Mouse (Mus musculus) lung, postnatal 10 days (tissue): Measurements from ENCODE around the gene Glycam1.
"Not testable (repeated sequence)": the region's sequence is repeated elsewhere in the genome, so short reads cannot be mapped to it uniquely, and the experiment has no call there.

Experiments used
- DNase-seq: peaks from one replicate; pipeline ENCODE4 v3.0.0; 2021

Glycam1 gene

DNA sequence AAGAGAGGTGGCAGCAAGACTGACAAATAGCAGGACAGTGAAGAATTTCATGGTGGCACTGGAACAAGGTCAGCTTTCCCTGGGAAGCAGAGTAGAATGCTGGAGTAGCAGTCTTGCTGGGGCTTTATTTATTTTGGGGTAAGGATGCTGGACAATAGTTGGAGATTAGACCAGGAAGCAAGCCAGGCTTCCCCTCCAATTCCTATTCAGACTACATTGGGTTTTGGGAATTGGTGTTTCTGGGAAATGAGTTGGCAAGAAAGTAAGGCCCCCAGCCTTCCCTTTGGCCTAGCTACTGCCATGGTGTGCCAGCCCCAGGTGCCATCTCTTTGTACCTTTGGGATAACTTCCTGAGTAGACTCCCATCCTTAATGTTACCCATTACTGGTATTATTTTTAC, at the start of gene Glycam1:
Glycam1 (minus strand) TSS at position 101 of the 400 bp plus-strand sequence.
- DNase-seq = no peak

GRCm38 (mm10) chr15:103604481-103604880, 39.6 kb upstream of the Glycam1 start:
- DNase-seq = no peak

DNA sequence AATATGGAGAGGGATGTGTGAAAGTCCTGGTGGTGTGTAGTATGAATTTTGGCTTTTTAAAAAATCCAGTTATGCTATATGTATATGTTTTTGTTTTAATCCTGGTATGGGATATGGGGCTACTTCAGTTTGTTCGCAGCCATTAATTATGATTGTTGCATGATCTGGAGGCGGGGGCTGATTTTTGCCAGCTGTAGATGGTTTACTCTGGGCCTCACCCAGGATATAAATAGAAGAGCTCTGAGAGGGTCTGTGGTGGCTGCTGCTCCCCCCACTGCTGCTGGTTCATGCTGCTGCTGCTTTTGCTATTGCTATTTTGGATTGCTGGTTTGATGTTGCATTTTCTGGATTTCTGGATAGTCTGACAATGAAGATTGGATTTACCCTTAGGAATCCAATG, 25.9 kb upstream of the Glycam1 start:
- DNase-seq = peak; percentile 26

DNA sequence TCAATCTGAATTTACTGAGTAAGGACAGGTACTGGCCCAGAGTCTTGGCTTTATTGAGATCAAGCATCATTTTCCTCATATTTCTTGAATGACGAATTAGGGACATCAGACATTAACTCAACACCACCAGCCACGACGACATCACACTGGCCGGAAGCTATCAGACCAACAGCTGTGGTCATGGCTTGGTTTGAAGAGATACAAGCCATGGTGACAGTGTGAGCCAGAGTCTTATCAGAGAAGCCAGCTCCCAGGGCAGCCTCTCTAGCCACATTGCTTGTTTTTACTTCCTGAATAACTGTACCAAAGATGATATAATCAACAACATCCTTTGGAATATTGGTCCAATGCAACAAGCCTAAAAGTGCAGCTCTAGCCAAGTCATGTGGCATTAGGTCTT, 22.9 kb upstream of the Glycam1 start:
- not testable (repeated sequence) for DNase-seq

DNA sequence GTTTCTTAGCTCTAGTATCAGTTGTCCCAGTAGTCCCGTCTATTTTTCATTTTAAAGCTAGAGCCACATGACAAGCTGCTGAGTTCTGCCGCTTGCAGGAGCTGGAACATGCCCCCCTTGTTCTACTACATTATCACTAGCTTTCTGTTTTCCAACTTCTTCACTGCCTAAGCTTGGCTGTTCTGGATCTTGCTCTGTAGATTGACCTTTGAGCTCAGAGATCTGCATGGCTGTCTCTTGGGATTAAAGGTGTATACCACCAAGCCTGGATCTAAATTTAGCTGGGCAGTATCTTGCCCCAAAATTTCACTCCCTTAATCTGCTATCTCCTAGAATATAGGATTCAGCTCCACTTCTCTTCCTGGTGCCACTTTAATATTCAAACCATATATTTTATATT, 21.0 kb upstream of the Glycam1 start:
- no peak for DNase-seq

GRCm38 (mm10) chr15:103552096-103552690, 12.7 kb downstream of the Glycam1 start:
- peak; percentile 72 for DNase-seq

DNA sequence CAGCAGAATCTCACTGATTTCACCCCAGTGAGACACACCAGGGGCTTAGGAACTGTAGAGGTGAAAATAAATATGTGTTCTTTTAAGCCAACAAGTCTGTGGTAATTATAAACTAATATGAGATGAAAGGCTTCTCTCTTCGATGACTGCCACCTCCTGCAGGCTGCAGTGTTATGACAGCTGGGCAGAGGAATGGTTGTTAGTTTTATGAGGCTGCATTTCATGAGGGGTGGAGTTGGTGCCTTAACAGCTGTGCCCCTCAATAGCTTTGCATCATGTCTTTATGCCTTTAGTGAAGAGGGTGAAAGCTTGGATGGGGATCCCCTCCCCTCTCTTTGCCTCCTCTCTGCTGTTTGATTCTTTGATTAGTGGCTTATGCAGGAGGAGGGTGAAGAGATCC, 13.8 kb downstream of the Glycam1 start:
- no peak for DNase-seq

DNA sequence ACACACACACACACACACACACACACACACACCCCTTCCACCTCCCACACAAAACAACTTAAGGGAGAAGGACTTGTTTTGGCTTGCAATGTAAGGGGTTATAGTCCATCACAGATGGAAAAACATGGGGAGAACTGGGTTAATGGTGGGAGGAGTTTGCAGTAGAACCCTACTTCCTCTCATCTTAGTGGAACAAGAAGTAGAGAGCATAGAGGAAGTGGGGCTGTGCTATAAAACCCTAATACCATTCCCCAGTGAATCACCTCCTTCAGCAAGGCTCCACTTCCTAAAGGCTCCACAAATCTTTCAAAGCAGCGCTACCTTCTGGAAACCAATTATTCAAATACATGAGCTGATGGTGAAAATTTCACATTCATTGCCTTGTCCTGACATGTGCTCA, 15.4 kb downstream of the Glycam1 start:
- no peak for DNase-seq

- no peak for DNase-seq
Observed at GRCm38 (mm10) chr15:103547983-103548382, 16.9 kb downstream of the Glycam1 start.

DNA sequence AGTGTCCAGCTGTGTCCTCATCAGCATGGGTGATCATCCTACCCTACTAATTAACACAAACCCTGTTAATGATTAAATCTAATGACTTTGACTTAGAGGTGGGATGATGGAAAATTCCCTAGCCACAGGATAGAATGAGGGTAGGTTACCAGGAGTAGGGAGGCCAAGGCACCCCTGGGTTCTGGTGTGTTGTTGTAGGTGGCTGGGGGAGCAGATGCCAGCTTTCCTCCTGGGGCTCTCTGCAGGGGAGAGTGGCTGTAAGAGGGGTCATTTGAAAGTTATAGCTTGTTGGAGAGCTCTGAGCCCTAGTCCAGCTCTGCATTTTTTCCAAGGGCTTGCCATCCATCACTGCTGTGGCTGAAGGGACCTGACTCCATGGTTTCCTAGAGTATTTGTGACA, 22.4 kb downstream of the Glycam1 start:
- DNase-seq = no peak

DNA sequence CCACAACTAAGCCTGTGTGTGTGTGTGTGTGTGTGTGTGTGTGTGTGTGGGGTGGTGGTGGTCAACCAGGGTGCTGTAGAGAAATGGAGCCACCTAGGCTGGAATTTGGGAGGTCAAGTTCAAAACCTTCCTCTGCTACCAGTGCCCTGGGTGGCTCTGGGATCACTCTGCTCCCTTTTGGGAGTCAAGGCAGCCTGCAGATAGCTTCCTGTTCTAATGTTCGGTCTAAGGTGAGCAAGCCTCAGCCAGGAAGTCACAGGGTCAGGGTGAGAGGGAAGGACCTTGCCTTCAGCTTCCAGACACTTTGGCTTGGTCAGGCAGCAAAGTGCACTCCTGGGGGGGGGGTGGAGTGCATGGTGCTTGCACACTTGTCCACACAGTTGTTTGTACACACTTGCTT, 24.2 kb downstream of the Glycam1 start:
- DNase-seq = no peak

DNA sequence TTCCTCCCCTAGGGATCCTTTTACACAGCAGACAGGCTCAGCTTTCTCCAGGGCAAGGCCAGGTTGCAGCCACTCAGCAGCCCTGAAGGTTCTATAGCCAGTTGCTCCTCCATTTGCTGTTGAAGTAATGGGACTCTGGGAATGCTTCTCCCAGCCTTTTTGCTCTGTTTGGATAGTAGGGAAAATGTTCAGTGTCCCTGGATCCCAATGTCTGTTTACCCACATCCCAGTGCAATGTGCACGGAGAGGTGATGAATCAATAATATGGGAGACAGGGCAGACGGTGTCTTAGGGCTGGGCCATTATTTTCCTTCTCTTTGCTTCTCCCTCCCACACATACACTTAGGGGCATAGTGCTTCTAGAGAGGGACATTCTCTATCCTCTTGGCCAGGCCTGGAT, 25.6 kb downstream of the Glycam1 start:
- no peak for DNase-seq

- DNase-seq = peak; percentile 48
Observed at GRCm38 (mm10) chr15:103537822-103538213, 27.1 kb downstream of the Glycam1 start, which contains the start of gene Ppp1r1a. Gene Ppp1r1a (minus strand): TSS chr15:103538003.

GRCm38 (mm10) chr15:103537011-103537821, 27.7 kb downstream of the Glycam1 start:
- peak; percentile 8 for DNase-seq

DNA sequence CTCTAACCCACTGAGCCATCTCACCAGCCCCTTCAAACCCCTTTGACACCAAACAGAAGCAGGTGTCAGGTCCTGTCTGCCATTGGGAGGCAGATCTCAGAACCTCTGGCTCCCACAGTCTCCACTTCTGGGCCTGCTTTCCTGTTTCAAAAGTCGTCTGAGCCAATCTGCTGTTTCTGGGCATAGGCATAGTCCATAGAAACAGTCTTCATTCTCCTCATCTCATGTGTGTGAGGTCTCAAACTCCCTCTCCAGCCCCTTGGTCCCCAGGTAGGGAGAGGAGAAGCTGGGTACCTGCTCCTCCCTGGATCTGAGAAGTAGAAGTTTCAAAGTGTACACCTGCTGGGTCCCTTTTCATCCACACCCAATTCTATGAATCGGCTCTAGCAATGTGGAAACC, 28.4 kb downstream of the Glycam1 start:
- DNase-seq = no peak

DNA sequence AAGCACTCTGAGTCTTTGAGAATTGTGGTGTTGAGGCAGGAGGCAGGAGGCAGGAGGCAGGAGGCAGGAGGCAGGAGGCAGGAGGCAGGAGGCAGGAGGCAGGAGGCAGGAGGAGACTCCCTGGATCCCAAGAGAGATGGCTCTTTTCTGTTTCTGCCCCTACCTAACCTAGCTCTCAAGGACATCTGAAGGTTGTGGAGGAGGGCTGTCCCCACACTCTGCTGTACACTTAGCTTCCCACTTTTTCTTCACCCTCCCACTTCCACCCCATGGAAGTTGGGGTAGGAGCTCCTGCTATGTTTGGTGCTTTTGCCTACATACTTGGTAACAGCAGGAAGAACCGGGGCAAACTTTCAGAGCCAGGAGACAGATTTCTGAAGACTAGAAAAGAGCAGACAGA, 29.1 kb downstream of the Glycam1 start:
- no peak for DNase-seq

DNA sequence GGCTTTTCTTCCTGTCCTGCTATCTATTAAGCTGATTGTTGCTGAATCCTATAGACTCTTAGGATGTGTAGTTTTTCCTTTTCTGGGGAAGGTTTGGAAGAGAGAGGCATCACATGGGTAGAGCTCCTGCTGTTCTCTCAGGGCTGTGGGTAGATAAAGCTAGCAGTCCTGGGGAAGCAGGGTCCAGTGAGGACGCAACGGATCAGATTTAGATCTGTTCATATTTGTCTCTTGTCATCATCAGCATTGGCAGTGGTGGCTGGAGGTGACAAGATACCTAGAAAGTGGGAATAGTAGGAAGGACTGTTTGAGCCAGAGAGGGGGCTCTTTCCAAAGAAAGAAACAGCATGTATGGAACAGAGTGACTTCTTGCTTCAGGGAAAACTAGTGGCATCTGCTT, 29.9 kb downstream of the Glycam1 start:
- DNase-seq = no peak

DNA sequence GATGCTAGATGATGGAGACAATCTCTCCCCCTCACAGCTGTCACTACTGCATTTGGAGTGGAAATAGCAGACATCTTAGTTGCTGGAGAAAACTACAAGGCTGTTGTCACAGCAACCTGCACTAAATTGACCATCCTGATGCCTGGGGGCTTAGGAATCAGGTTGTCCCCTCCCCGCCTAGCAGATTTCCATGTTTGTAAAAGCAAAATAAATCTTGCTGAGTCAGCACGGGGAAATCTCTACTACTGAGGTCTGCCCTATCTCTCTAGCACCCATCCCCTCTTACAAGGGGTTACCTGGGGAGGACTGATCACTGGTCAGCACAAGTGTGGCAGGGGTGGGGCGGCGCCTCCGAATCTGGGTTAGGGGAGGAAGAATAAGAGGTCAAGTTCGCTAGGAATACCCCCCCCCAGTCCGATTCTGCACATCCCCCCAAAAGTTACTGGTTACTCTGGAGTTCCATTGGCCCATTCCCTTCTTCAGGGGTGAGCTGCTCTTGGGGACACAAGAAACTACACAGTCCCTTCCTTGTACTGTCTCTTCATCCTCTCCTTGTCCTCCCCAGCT, 30.7 kb downstream of the Glycam1 start:
- no peak for DNase-seq

DNA sequence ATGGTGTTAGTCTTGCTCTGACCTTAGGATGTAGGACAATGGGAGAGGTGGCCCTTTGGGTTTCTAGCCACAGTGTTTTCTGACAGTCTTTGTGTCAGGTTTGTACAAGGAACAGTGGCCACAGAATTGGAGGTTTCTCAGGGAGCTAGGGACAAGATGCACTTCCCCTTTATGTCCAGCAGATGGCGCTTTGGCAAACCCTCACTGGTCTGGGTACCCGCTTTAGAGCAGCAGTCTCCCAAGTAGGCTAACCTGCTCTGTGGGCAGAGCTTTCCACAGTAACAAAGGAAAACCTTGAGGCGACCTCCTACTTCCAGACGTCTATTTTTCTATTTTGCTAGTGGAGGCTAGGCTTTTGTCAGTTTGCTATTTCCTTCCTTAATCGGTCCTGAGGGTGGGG, 34.5 kb downstream of the Glycam1 start:
- peak; percentile 59 for DNase-seq

- no peak for DNase-seq
Observed at GRCm38 (mm10) chr15:103523156-103523555, 41.7 kb downstream of the Glycam1 start.

GRCm38 (mm10) chr15:103522458-103523099, 42.3 kb downstream of the Glycam1 start:
- DNase-seq = peak; percentile 26

DNA sequence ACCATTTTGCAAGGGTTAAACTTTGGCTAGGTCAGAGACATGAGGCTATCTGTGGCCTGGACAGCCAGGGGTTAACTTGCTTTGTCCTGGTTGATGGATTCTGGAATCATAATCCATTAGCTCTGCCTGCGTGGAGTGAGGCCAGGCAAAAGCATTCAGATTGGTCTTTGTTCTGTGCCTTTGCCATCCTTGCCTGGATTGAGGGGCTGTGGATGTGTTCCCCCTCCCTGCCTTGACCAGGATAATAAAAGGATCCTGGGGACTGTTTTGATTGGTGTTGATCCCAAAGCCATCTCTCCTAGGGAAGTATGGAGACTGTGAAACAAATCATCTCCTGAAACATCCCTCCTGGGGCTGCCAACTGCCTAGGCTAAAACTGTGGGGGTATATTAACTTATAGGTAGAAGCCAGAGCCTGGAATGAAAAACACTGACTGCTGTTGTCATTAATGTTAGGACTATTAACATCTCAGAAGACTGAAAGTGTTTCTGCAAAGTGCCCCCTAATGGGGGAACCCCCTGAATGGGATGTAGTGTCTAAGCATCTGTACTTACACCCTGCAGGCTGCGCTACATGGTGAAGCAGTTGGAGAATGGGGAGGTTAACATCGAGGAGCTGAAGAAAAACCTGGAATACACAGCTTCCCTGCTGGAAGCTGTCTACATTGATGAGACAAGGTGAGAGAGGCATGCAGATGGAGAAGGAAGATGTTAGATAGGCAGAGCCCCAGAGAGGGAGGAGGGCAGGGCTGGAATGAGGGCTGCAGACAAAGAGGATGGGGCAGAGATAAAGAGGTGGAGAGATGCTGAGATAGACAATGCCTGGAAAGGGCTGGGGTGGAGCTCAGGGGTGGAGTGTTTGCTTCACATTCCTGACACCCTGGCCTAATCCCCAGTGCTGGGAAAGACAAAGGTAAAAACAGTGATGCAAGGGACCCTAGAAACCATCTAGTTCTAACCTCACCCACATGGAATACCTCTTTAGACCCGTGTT, 45.2 kb downstream of the Glycam1 start:
- no peak for DNase-seq
